Mouse (Mus musculus) CD4-positive, CD25-positive, alpha-beta regulatory T cell, adult 2 months (primary cell): Measurements from ENCODE around the gene Phka1.

Experiments
- DNase-seq: peaks from one replicate; pipeline ENCODE4 v3.0.0-alpha.2; 2012; ENCODE audit warnings: low read depth, low spot score

Gene Phka1

GRCm38 (mm10) chrX:102475555-102475954 is 168.5 kb downstream of the Phka1 start:
- DNase-seq: no peak
